Mouse (Mus musculus) layer of hippocampus, adult 2 months (tissue): ENCODE measurements around the gene Dnase1l3. TPM values are rescaled to one million over a fixed set of nuclear protein-coding genes. Genes with fewer than 3 reads are reported as not detected.
A peak's percentile ranks its signal among the peaks of the same experiment; 100 is the strongest.
"Not testable (repeated sequence)": the region's sequence is repeated elsewhere in the genome, so short reads cannot be mapped to it uniquely, and the experiment has no call there.

Experiments
- DNase-seq, 2 experiments: peaks; one replicate each; pipeline ENCODE4 v3.0.0; 2022; ENCODE audit warnings: low spot score in 2 of 2
- H3K27ac ChIP-seq: fragments of 200-600 bp; 2 replicates; pipeline ENCODE4 v1.8.1; 2022
- H3K4me3 ChIP-seq: fragments of 200-600 bp; 2 replicates; pipeline ENCODE4 v1.8.1; 2022; ENCODE audit warnings: mild to moderate bottlenecking
- CTCF ChIP-seq: fragments of 200-600 bp; conservative IDR thresholded peaks from 2 replicates; pipeline ENCODE4 v1.8.1; 2022; ENCODE audit warnings: antibody characterized with exemption, mild to moderate bottlenecking, moderate library complexity
- total RNA-seq, 2 experiments: library from RNA; stranded (reverse); gene quantifications; 2 replicates each; pipeline ENCODE4 v1.2.3; 2021

The Dnase1l3 gene
- total RNA-seq, 2 experiments from 2014 or later, result not detected

DNA sequence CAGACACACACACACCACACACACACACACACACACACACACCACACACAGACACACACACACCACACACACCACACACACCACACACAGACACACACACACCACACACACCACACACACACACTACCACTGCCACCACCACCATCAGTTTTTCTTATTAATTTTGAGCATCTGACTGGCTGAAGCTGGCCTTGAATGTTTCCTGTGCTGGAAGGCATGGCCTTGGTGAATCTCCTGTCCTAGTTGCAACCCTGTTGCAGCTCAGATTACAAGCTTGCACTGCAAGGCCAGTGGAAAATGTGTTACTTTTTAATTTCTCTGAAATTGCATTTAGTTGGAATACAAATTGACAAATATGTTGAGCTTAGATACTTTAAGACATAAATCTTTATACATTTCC is 12.7 kb upstream of the Dnase1l3 start:
- no peak overlapping the region for H3K27ac ChIP-seq
- no peak for DNase-seq
- H3K4me3 ChIP-seq, result no peak overlapping the region
- no peak for TF ChIP-seq CTCF

DNA sequence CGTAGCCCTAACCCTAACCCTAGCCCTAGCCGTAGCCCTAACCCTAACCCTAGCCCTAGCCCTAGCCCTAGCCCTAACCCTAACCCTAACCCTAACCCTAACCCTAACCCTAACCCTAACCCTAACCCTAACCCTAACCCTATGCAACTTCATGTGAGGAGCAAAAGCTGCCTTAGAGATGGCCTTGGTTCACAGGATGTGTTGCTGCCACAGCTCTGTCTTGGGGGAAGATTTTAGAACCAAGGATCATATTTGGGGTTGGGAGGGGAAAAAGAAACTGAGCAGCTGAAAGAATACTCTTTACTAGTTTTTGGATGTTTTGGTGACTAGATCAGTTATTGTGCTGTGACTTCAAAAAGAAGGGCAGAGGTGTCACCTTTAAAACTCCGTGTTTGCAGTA is 11.7 kb upstream of the Dnase1l3 start:
- H3K4me3 ChIP-seq, H3K27ac ChIP-seq, DNase-seq: not testable (repeated sequence)

DNA sequence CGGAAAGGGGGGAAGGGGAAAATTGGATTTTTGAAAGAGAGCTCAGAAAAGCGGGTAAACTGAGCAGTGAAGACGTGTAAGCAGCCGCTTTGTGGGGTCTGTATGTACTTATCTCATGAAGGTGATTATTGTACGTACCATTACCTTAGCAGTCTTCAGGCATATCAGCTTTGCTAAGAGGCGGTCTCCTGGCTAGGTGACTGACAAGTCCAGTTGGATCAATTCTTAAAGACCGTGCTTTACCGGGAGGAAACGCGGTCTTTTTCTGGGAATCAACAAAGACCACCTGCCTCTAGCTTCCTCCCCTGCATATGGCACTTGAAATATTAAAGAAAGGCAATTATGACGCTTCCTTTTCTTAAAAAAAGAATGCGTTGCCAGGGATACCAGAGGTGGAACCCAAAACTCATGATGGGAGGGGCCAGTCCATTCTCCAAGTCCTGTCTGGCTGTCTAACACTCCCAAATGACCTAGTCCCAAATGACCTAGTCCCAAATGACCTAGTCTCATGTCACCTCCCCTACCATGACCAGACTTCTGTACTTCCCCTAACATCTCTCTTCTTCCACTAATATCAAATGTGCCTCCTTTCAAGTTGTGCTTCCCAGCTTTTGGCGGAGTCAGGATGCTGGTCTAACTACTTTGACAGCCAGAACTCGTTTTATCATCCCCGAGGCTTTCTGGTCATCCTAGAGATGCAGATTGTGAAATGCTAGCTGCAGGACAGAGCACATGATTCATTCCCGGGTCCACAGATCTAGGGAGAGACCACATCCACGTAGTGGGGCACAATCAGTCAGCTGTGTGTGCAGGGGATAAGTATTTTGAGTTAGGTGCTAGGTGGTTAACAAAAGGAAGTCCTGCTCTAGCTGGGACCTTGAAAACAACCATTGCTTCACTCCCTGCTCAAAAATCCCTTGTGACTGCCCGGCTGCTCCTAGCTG is 9.6 kb upstream of the Dnase1l3 start:
- H3K4me3 ChIP-seq, result peak overlapping the region; percentile 86
- no peak for DNase-seq
- no peak for TF ChIP-seq CTCF
- H3K27ac ChIP-seq, result peak overlapping the region; percentile 95

DNA sequence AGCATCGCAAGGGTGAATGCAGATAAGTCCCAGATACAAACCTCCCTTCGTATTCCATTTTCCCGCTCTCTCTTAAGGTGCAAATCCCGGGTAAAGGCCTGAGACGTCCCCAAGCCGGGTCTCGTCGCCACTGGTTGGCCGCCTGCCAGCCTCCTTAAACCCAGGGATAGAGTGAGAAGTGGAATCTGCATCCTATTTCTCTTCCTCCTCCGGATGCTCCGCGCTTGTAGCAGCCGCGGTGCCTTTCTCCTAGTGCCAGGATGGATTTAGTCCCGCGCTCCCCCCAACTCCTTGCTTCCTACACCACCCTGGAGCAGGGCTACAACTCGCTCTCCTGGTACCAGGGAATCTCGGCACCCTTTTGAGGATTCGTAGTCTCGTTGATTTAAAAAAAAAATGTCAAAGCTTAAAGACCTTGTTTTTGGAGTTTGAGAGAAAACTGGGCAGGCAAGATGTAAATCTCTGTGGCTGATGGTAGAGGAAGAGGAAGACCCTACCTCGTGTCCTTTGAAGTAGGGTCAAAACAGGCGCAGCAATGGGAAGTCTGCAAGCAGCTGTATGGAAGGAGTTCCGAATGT is 8.8 kb upstream of the Dnase1l3 start:
- peak; percentile 30 to 48 for DNase-seq
- H3K27ac ChIP-seq, result peak overlapping the region; percentile 95
- TF ChIP-seq CTCF, result no peak

DNA sequence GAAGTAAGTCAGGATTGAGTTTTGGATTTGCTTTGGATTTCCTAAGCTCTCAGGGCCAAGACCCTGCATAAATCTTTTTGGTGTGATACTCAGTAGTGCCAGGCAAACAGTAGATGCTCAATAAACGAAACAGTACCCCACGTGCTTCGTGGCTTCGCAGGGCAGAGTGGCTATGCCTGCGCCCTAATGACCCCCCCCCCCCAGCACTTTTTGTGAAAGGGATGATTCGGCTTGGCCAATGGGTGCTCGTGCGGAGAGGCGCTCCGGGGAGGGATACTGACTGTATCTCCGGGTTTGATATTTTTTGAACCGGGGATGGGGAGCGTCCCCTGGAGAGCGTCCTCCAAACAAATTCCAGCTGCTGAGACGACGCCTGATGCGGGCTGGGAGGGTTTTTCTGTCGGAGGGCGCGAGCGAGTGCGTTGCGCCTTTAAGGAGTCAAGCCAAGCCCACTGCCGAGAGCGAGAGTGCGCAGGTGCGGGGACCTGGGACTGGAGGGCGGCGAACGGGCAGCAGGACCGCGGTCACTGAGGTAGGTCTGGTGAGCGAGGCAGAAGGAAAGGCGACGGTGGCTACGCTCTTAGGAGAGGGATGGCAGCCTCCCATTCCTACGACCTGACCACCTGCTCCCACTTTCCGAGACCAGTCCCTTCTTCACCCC is 8.2 kb upstream of the Dnase1l3 start, which contains the start of gene Abhd6:
TSS of gene Abhd6 (plus strand) at position 471 of the 661 bp plus-strand sequence.
- peak; percentile 82 to 86 for DNase-seq
- H3K4me3 ChIP-seq, result peak within 1 kb of the TSS; percentile 86
- no peak for TF ChIP-seq CTCF
- peak within 1 kb of the TSS; percentile 95 for H3K27ac ChIP-seq

More for the DNA sequence above, 8.8 kb upstream of the Dnase1l3 start:
- peak overlapping the region; percentile 86 for H3K4me3 ChIP-seq

DNA sequence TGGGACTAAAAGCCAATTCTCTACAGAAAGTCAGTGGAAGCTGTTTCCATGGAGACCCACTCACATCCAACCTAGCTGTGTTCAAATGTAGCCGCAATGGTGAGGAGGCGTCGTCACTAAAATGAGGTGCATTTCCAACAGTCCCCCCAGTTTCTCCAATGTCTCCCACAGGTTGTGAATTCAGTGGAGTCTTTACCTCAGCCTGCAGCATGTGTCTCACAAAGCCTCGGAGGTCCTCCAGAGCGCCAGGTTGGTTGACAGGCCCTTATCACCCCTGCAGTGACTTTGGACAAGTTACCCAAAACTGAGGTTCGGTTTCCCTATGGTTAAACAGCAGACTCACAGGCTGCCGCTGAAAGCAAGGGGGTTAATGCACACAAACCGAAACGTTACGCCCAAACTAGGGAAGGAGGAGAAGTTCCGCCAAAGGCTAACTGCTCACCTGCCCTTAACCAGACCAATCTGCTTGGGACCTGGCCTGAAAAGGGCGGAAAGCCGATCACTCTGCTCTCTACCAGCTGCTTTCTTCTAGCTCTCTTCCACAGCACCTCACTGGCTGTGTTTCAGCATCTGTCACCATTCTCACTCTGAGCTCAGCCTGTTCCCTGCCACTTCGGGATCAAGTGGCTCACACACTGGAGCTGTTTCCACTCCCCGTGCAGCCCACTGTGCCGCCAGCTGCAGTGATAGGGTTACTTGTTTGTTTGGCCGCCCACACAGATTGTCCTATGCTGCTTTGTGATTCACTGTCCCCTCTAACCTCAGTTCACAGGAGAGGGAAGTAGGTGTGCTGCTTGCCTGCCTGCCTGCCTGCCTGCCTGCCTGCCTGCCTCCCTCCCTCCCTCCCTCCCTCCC is 6.7 kb upstream of the Dnase1l3 start:
- TF ChIP-seq CTCF, result no peak
- H3K27ac ChIP-seq, result peak overlapping the region; percentile 84
- peak; percentile 51 to 67 for DNase-seq
- H3K4me3 ChIP-seq, result peak overlapping the region; percentile 34; the same call in 1 of the 2 replicates

DNA sequence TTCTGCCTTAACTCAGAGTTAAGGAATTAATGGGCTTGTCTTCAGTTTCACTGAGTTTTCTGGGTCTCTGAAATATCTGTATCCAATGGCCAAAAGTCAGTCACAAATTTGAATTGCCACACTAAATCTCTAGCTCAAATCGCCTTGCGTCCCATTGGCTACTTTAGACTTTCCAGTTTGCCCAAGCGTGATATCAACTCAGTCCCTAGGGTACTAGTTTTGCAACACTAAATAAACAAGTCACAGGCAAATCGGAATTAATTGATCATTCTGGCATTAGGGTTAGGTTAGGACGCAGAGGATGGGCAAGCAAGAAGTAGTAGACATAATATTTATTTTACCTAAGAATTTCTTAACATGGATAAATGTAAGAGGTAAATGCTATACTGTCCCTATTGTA is 5.9 kb upstream of the Dnase1l3 start:
- DNase-seq, result no peak
- H3K4me3 ChIP-seq, result no peak overlapping the region
- peak overlapping the region; percentile 84 for H3K27ac ChIP-seq
- no peak for TF ChIP-seq CTCF

DNA sequence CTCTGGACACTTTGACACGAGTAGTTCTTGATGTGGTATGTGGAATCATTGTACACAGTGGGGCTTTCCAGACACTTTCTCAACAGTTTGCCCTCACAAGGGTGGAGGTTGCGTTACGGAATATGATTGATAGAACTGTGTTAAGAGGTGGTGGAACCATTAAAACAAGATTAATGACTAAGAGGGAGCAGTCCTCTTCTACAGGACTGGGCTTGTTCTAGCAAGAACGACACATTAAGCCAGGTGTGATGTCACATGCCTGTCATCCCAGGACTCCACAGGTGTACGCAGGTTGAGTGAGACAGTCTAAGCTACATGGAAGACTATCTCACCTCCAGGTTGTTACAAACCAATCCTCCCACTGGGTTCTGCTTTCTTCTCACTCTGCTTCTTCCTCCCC is 5.1 kb upstream of the Dnase1l3 start:
- H3K4me3 ChIP-seq, result no peak overlapping the region
- DNase-seq, result no peak
- H3K27ac ChIP-seq, result no peak overlapping the region
- TF ChIP-seq CTCF, result no peak

DNA sequence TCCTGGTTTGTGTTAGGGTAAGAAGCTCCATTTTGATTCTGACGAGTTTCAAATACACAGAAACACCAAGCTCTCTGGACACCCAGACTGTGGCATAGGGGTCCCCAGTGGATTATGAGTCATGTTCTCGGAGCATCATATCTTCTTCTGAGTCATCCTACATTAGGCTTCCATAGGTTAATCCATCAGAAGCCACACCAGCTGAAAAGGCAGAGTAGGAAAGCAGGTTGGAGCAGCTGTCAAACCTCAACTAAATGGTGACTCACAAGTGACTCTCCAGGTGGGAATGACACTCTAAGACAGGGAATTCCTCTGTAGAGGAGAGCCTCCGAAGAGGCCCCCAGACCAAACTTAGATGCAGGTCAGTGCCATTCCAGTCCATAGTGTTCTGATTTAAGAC is 4.7 kb upstream of the Dnase1l3 start:
- DNase-seq, result no peak
- Histone ChIP-seq H3K27ac (no peak overlapping the region), H3K4me3 (no peak overlapping the region)
- TF ChIP-seq CTCF, result no peak

DNA sequence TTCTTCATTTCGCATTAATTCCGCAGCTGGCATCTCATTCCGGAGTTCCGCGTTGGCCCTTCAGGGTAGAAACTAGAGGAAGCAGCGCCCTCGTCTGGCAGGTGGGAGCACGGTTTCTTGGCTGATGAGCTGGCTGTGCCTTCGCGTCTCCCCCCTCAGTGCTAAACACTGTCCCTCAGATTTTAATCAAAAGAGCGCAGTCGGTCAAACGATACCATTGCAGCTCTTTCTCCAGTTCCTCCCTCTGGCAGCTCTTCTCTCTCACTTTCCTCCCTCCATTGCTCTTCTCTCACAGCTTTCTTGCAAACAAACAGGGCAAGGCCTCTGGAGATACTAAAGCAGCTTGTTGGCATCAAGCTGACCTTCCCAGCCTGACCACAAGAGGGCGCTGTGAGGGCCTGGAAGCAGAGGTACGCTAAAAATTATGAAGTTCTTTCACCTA is 2.9 kb upstream of the Dnase1l3 start:
- peak; percentile 90 for TF ChIP-seq CTCF
- peak; percentile 88 to 92 for DNase-seq
- Histone ChIP-seq H3K27ac (peak overlapping the region; percentile 49; the same call in 1 of the 2 replicates), H3K4me3 (peak overlapping the region; percentile 28)

DNA sequence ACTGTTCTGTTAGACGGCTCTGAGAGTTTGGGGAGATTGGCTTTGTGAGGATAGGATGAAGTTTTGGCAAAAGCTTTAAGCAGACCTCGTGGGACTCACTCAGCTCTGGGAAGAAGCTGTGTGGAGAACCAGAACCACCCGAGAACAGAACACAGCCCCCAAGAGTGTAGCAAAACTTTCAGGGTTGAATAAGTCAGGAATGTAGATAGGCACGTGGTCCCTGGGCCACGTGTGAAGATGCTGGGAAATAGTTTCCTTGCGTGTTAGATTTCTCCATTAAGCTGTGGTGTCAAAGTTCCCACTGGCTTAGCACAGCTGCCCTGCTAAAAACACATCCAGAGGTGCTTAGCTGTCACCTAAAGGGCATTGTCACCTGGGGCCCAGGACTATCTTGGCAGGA is 2.2 kb downstream of the Dnase1l3 start:
- Histone ChIP-seq H3K27ac (no peak overlapping the region), H3K4me3 (no peak overlapping the region)
- DNase-seq, result no peak
- no peak for TF ChIP-seq CTCF

DNA sequence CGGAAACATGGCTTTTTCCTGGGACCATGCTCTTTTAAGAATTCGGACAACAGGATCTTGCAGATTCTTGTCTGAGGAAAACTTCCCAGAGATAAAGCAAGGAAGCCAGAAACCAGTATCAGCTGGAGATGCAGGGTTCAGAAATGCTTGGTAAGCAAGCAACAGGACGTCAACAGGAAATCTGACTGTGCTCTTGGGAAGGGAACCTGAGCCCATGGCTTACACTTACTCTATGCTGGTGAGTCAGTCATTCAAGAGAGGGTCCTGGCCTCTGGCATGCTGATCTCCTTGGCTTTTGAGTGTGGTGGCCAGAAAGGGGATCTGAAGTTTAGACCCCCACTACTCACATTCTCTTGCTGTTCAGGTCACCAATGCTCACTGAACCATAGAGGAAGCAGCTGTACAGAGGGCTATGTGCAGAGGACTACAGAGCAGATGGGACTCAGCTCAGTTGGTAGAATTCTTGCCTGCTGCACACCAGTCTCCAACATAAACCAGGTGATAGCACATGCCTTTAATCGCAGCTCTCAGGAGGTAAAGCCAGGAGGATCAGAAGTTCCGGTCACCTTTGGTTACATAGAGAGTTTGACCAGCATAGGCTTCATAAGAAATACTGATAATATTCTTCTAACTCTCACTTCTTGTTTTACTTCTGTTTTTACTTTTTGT is 3.1 kb downstream of the Dnase1l3 start:
- Histone ChIP-seq H3K27ac (no peak overlapping the region), H3K4me3 (no peak overlapping the region)
- no peak for TF ChIP-seq CTCF
- DNase-seq, result no peak
